Mouse (Mus musculus) spleen, embryonic (tissue): ENCODE results near the gene Rtl8b.
"Not testable (repeated sequence)": the region's sequence is repeated elsewhere in the genome, so short reads cannot be mapped to it uniquely, and the experiment has no call there.

Experiments used
- CTCF ChIA-PET: fragments of 350-600 bp; sonication (Branson Sonifier 250); formaldehyde crosslinking; loops from one replicate; lab custom pipeline; 2022; lab: Charles Lee

The Rtl8b gene

GRCm38 (mm10) chrX:53670294-53670693, at the start of gene Rtl8b:
Gene Rtl8b, minus strand, starts transcription at chrX:53670408.
- CTCF ChIA-PET: no interaction called here

GRCm38 (mm10) chrX:53716323-53717182, 46.3 kb upstream of the Rtl8b start:
- CTCF ChIA-PET: no interaction called here

DNA sequence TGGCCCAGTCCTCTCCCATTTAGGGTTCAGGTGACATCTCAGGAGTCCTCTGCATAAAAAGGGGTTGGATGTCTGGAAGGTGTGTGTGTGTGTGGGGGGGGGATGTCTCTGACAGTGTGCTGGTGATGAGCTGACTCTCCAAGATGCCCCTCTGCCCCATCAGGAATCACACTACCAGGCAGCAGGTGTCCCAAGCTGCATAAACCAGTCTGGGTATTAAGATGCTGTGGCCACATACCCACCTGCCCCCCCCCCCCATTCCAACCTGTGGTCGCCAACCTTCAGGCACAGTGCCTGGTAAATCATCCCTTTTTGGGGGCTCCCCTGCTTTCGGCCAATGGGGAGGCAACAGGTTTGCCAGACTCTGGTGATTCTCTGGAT, 45.7 kb upstream of the Rtl8b start:
- CTCF ChIA-PET: no interaction called here

DNA sequence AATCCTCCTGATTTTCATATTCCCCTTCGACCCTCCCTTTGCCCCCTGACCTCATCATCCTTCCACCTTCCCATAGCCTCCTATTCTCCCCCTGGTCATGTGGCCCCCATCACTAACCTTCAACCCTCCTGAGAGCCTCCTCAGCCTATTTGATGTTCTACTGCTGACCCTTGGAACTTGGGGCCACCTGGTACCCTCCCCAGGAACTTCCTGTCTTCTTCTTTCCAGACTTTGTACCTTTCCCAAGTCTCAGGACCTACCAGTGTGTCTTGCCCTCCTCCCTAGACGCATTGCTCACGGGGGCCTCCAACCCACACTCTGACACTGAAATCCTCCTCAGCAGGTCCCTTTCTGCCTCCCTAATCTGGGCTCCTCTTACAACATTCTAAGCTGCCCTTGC, 32.5 kb upstream of the Rtl8b start:
- CTCF ChIA-PET: no interaction called here

- CTCF ChIA-PET: no interaction called here
Measured at GRCm38 (mm10) chrX:53699225-53699624, 29.0 kb upstream of the Rtl8b start.

GRCm38 (mm10) chrX:53694008-53694777, 24.0 kb upstream of the Rtl8b start:
- CTCF ChIA-PET: no interaction called here

GRCm38 (mm10) chrX:53693141-53693540, 22.9 kb upstream of the Rtl8b start:
- CTCF ChIA-PET: no interaction called here

DNA sequence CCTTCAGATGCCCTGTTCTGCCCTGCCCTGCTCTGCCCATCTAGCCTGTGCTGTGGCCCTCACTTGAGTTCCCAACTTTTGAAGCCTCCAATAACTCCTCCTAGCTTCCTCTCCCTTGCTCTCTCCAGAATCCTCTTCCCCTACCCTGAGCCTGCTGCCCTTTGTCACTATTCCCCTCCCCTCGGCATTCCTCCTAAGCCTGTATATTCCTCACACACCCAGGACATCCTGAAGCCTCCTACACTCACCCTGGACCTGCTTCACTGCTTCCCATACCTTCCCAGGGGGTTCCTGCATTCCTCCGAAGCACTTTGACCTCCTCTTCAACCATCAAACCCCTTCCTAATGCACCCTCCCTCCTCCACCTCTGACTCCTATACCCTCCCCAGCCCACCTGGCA, 21.9 kb upstream of the Rtl8b start:
- CTCF ChIA-PET: no interaction called here

DNA sequence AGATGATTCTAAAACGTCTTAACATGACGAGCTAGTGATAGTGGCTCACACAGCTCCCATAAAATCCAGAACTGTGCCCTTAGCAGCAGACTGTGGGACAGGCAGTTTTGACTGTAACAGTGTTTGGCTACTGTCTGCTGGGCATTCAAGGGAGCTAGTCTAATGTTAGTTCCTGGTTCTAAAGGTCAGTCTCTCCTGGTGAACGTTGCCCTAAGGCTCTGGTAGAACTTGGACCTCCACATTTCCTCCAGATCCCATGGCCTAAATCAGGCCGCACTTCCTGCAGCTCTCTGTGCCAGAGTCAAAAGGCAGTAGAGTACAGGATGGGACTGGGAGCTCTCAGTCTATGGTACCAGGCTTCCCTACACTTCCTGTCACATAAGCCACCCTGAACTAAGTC, 14.5 kb upstream of the Rtl8b start:
- CTCF ChIA-PET: not testable (repeated sequence)

DNA sequence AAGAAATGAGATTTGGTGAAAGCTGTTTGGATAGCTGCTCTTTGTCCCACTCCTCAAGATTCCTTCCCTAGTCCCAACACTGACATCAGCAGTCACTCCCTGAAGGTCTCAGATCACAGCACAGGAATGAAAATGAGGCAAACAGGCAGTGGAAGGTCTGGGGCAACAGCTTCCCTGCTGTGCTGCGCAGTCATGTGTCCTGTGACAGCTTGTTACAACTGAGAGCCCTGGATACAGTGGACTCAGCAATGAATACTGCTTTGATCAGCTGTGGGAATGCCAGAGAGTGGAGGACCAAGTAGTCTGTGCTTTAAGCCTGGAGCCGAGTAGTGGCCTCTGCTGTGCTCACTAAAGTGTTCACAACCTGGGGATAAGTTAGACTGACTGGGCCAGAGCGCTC, 12.4 kb upstream of the Rtl8b start:
- CTCF ChIA-PET: not testable (repeated sequence)

DNA sequence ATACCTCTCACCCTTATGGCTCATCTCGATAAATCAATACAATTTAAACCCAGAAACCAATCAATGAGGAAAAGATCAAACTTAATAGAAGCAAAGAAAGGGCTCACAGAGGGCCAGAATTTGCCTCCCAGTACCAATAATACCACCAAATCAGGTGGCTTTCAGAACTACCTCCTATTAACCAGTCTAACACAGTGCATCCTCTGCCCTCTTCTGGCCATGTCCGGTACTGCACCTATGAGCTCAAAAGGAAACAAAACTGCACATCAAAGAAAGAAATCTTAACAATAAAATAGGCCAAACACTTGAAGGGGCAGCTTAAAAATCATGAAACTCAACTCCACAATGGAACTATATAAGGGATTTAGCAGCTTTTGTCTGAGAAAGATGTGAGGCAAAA, 6.7 kb upstream of the Rtl8b start:
- CTCF ChIA-PET: interaction anchor here (0.6 kb wide), 1 partner anchor 13 kb away, joined by 19 read pairs; no protein-coding TSS in a partner anchor

GRCm38 (mm10) chrX:53670696-53671095, 488 bp upstream of the Rtl8b start:
- CTCF ChIA-PET: not testable (repeated sequence)

DNA sequence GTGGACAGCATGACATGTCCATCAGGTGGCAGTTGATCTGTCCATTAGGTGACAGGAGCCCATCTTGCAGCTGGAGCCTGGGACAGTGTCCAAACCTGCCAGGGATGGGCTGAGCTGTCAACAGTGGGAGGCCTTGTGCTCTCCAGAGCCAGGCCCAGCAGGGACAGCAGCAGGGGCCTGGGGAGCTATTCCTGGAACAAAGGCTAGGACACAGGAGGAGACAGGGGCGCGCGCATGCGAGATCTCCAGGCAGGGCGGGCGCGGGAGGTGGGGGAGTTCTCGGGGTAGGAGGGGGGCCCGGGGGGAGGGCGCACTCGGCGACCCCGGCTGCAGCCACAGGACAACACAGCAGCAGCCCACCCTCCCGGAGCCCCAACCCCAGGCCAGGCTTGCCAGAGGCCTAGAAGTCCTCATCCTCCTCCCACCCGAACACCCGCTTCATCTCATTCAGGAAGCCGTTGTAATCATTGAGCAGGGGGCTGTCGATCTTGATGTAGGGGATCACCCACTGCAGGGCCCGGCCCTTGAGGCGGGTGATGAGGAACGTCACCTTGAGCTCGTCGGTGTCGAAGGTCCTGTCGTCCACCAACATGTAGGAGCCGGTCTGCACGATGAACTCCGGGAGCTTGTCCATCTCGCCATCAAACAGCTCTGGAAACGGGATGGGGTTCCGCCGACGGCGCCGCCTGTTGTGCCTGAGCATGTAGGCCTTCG, 494 bp downstream of the Rtl8b start:
- CTCF ChIA-PET: not testable (repeated sequence)

GRCm38 (mm10) chrX:53652917-53653316, 17.3 kb downstream of the Rtl8b start:
- CTCF ChIA-PET: not testable (repeated sequence)

- CTCF ChIA-PET: no interaction called here
Measured at GRCm38 (mm10) chrX:53645885-53646284, 24.3 kb downstream of the Rtl8b start.

DNA sequence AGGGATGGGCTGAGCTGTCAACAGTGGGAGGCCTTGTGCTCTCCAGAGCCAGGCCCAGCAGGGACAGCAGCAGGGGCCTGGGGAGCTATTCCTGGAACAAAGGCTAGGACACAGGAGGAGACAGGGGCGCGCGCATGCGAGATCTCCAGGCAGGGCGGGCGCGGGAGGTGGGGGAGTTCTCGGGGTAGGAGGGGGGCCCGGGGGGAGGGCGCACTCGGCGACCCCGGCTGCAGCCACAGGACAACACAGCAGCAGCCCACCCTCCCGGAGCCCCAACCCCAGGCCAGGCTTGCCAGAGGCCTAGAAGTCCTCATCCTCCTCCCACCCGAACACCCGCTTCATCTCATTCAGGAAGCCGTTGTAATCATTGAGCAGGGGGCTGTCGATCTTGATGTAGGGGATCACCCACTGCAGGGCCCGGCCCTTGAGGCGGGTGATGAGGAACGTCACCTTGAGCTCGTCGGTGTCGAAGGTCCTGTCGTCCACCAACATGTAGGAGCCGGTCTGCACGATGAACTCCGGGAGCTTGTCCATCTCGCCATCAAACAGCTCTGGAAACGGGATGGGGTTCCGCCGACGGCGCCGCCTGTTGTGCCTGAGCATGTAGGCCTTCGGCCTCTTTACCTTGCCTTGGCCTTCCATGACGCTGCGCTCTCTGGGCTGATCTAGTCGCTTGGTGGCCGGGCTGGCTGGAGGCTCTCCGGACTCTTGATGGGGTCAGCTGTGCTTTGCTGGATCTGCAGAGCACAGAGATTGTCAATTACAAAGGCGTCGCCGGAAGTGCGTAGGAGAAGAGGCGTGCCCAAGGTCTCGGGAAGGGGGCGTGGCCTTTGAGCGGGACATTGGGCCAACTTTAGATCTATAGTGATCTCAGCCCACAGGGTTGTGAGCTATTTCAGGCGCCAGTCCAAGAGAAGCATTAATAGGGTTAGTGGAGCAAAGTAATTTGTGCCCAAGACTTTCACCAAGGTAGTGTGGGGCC, 26.9 kb downstream of the Rtl8b start, which contains the start of gene Rtl8a:
TSS of gene Rtl8a (minus strand) at position 703 of the 982 bp plus-strand sequence.
- CTCF ChIA-PET: not testable (repeated sequence)

GRCm38 (mm10) chrX:53642604-53642979, 27.6 kb downstream of the Rtl8b start:
- CTCF ChIA-PET: not testable (repeated sequence)

DNA sequence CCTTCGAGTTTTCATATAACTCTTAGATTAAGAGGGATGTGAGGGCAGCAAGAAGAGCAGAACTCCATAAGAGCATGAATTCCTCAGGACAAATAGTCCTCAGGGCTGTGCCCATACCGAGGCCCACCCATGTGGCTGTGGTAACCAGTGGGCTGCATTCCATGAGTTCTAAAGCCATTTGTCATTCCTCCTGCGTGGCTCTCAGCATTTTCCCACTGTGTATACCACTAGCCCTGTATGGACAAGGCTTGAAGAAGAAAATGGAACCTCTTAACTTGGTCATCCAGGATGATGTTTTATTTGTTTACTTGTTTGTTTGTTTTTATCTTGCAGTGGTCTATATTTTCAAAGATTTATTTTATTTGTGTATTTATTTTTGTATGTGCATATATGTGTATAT, 32.1 kb downstream of the Rtl8b start:
- CTCF ChIA-PET: not testable (repeated sequence)
